Mouse (Mus musculus) G1E (cell line): ENCODE measurements around the gene Ccdc85a.
"Not testable (repeated sequence)": the region's sequence is repeated elsewhere in the genome, so short reads cannot be mapped to it uniquely, and the experiment has no call there.

Experiments
- CTCF ChIP-seq: IDR thresholded peaks from 2 replicates; pipeline ENCODE4 v1.5.1; 2012; ENCODE audit warnings: low read depth, low read length, inconsistent platforms, mixed read lengths
- GATA1 ChIP-seq: IDR thresholded peaks from 2 replicates; pipeline ENCODE4 v1.6.1; 2012; ENCODE audit warnings: borderline replicate concordance, low read length, inconsistent platforms, mixed read lengths

GRCm38 (mm10) chr11:28339224-28340150 lies 244.6 kb downstream of the Ccdc85a start, which contains the start of gene Gm6685:
- TF ChIP-seq CTCF, GATA1: not testable (repeated sequence)
